Comparison of ENCODE assay signal across 9 mouse cellular contexts in genomic region chr8:70898661-70899198, GRCm38 (mm10). TPM values are rescaled to one million over a fixed set of nuclear protein-coding genes. Genes with fewer than 3 reads are reported as not detected.
DNase-seq lines count a peak whose midpoint lies in the region; ATAC-seq and TF ChIP-seq lines count a peak whose summit lies in the region.
"Had no signal": no experiment of that assay in that cellular context is flagged by ENCODE, and none has a peak within 500 bp of the region (broad histone marks: within the 10 kb centered on the region; RNA-seq: fewer than 3 reads in every experiment).

No protein-coding gene starts in this region.

- no peak for ATAC-seq in lung, embryonic 16.5 days (ENCODE audit: low read depth)
- no peak for ATAC-seq in lung, postnatal 0 days
- ATAC-seq in embryonic facial prominence, embryonic 15.5 days (ENCODE audit: insufficient number of reproducible peaks, low FRiP score, low TSS enrichment, low read depth), result no peak
- ATAC-seq in hindbrain, postnatal 0 days, result no peak

- H3K4me3 ChIP-seq in lung, embryonic 16.5 days (ENCODE audit: low read length), result no peak overlapping the region
- no peak overlapping the region for H3K4me3 ChIP-seq in lung, postnatal 0 days (ENCODE audit: low read depth, low read length)
- peak overlapping the region; percentile 95; the same call in 1 of the 2 replicates for H3K4me3 ChIP-seq in embryonic facial prominence, embryonic 15.5 days (replicated peaks)
- H3K4me3 ChIP-seq in hindbrain, postnatal 0 days (ENCODE audit: low read length), result no peak overlapping the region
- H3K4me3 ChIP-seq in myocyte, result peak overlapping the region; percentile 98

- H3K4me2 ChIP-seq in lung, embryonic 16.5 days (ENCODE audit: low read depth, low read length), result no peak overlapping the region; the same call in 1 of the 2 replicates
- H3K4me2 ChIP-seq in lung, postnatal 0 days (replicated peaks; ENCODE audit: low read depth, low read length), result no peak overlapping the region
- peak overlapping the region; percentile 73; the same call in 1 of the 2 replicates for H3K4me2 ChIP-seq in embryonic facial prominence, embryonic 15.5 days (replicated peaks)
- H3K4me2 ChIP-seq in hindbrain, postnatal 0 days (ENCODE audit: low read depth, low read length), result no peak overlapping the region; the same call in 1 of the 2 replicates
- peak overlapping the region; percentile 94 for H3K4me2 ChIP-seq in myocyte (ENCODE audit: low read depth)

- H3K4me1 ChIP-seq in lung, embryonic 16.5 days (replicated peaks; ENCODE audit: control insufficient read depth, insufficient read depth, low read length), result peaks cover 13% of the 10 kb centered on the region
- H3K4me1 ChIP-seq in lung, postnatal 0 days (ENCODE audit: insufficient read depth, low read depth, low read length), result peaks cover 7% of the 10 kb centered on the region; the same call in 1 of the 2 replicates
- H3K4me1 ChIP-seq in embryonic facial prominence, embryonic 15.5 days, result peaks cover 19% of the 10 kb centered on the region
- H3K4me1 ChIP-seq in hindbrain, postnatal 0 days (ENCODE audit: insufficient read depth, low read length), result peaks cover 5% of the 10 kb centered on the region; the same call in 1 of the 2 replicates

- no peak overlapping the region for H3K27ac ChIP-seq in lung, embryonic 16.5 days (ENCODE audit: low read length)
- H3K27ac ChIP-seq in lung, postnatal 0 days (ENCODE audit: low read length), result no peak overlapping the region
- H3K27ac ChIP-seq in embryonic facial prominence, embryonic 15.5 days (replicated peaks), result peak overlapping the region; percentile 94; the same call in 1 of the 2 replicates
- H3K27ac ChIP-seq in hindbrain, postnatal 0 days, result peak overlapping the region; percentile 41; the same call in 1 of the 2 replicates

- peaks cover 18% of the 10 kb centered on the region for H3K79me2 ChIP-seq in myocyte (ENCODE audit: control insufficient read depth, insufficient read depth)

- DNase-seq in lung, postnatal 0 days (ENCODE audit: low spot score), result no peak
- DNase-seq in hindbrain, postnatal 0 days (ENCODE audit: low spot score), result no peak
- no peak for DNase-seq in right cerebral cortex, postnatal 10 days (ENCODE audit: low spot score in 2 of 2)
- no peak for DNase-seq in thymus, postnatal 14 days
- DNase-seq in layer of hippocampus, postnatal 14 days (ENCODE audit: low spot score in 2 of 2), result no peak

- H3K36me3 ChIP-seq in lung, embryonic 16.5 days (ENCODE audit: control insufficient read depth, insufficient read depth, low read length), result peaks cover 18% of the 10 kb centered on the region
- peaks cover 11% of the 10 kb centered on the region for H3K36me3 ChIP-seq in lung, postnatal 0 days (ENCODE audit: insufficient read depth, low read length)
- H3K36me3 ChIP-seq in embryonic facial prominence, embryonic 15.5 days, result peaks cover 20% of the 10 kb centered on the region
- peaks cover 16% of the 10 kb centered on the region for H3K36me3 ChIP-seq in hindbrain, postnatal 0 days (ENCODE audit: insufficient read depth, low read length)
- H3K36me3 ChIP-seq in myocyte (ENCODE audit: control insufficient read depth, insufficient read depth), result peaks cover 13% of the 10 kb centered on the region

- TF ChIP-seq POLR2A in myocyte (IDR thresholded peaks at IDR 0.05; ENCODE audit: insufficient read length, low read depth), result no peak

- no peak for TF ChIP-seq CTCF in lung, postnatal 0 days (IDR thresholded peaks at IDR 0.05)
- TF ChIP-seq CTCF in hindbrain, postnatal 0 days (IDR thresholded peaks at IDR 0.05; ENCODE audit: low read depth), result no peak

- H3K9ac ChIP-seq in lung, embryonic 16.5 days (ENCODE audit: low read length), result peak overlapping the region; percentile 83; the same call in 1 of the 2 replicates
- no peak overlapping the region for H3K9ac ChIP-seq in lung, postnatal 0 days (replicated peaks; ENCODE audit: low read depth)
- no peak overlapping the region for H3K9ac ChIP-seq in embryonic facial prominence, embryonic 15.5 days
- peak overlapping the region; percentile 88; the same call in 1 of the 2 replicates for H3K9ac ChIP-seq in hindbrain, postnatal 0 days (replicated peaks; ENCODE audit: low read length)

- H3ac ChIP-seq in myocyte (ENCODE audit: control insufficient read depth, insufficient read length), result no peak overlapping the region

- peaks cover under 1% of the 10 kb centered on the region; the same call in 1 of the 2 replicates for H3K27me3 ChIP-seq in lung, embryonic 16.5 days (ENCODE audit: control insufficient read depth, insufficient read depth, low read depth, low read length)
- H3K27me3 ChIP-seq in lung, postnatal 0 days (replicated peaks; ENCODE audit: insufficient read depth, low read length), result no peaks in the 10 kb centered on the region
- peaks cover 12% of the 10 kb centered on the region for H3K27me3 ChIP-seq in embryonic facial prominence, embryonic 15.5 days
- no peaks in the 10 kb centered on the region for H3K27me3 ChIP-seq in hindbrain, postnatal 0 days (ENCODE audit: insufficient read depth, low read length)
- H3K27me3 ChIP-seq in myocyte (ENCODE audit: control insufficient read depth, insufficient read depth, insufficient read length), result no peaks in the 10 kb centered on the region

- WGBS in lung, embryonic 16.5 days, result 41% methylated on average over 2 of the region's 2 CpGs
- 46% methylated on average over 2 of the region's 2 CpGs for WGBS in lung, postnatal 0 days
- 25% methylated on average over 2 of the region's 2 CpGs for WGBS in embryonic facial prominence, embryonic 15.5 days
- 65% methylated on average over 2 of the region's 2 CpGs for WGBS in hindbrain, postnatal 0 days

- H3K9me3 ChIP-seq in lung, embryonic 16.5 days (ENCODE audit: control insufficient read depth, low read length), result no peaks in the 10 kb centered on the region
- no peaks in the 10 kb centered on the region for H3K9me3 ChIP-seq in lung, postnatal 0 days (ENCODE audit: low read length)
- no peaks in the 10 kb centered on the region for H3K9me3 ChIP-seq in embryonic facial prominence, embryonic 15.5 days (replicated peaks)
- H3K9me3 ChIP-seq in hindbrain, postnatal 0 days (ENCODE audit: low read length), result no peaks in the 10 kb centered on the region

- TF ChIP-seq EP300 in lung, postnatal 0 days (IDR thresholded peaks at IDR 0.05), result no peak

TF ChIP-seq in myocyte, 11 proteins besides CTCF, POLR2A, EP300 and RAD21 (continues in another document):
- TF ChIP-seq POLR2AphosphoS2 (IDR thresholded peaks at IDR 0.05; ENCODE audit: insufficient read length, low read depth) (no peak), REST (IDR thresholded peaks at IDR 0.05; ENCODE audit: insufficient read depth, insufficient read length) (no peak), USF1 (IDR thresholded peaks at IDR 0.05; ENCODE audit: low read depth) (no peak), CEBPB (IDR thresholded peaks at IDR 0.05; ENCODE audit: insufficient read depth, poor library complexity, severe bottlenecking) (no peak), MAX (IDR thresholded peaks at IDR 0.05; ENCODE audit: low read depth) (no peak), E2F4 (IDR thresholded peaks at IDR 0.05; ENCODE audit: insufficient read depth) (no peak)

RNA-seq across cellular contexts. Expression of gene Rpl18a, which starts 1.5 kb away (rescaled TPM):
- polyA plus RNA-seq in lung, embryonic 16.5 days (2015; fragmentation: Nextera tagmentation; extraction: Ambion mirVana), result 5,017 and 5,100 TPM in 2 replicates
- 3,759 and 4,424 TPM in 2 replicates for polyA plus RNA-seq in lung, postnatal 0 days (2015; fragmentation: Nextera tagmentation; extraction: Ambion mirVana)
- polyA plus RNA-seq in embryonic facial prominence, embryonic 15.5 days (2015; fragmentation: Nextera tagmentation; extraction: Ambion mirVana), result 4,781 and 4,906 TPM in 2 replicates
- total RNA-seq in hindbrain, postnatal 0 days (2014; rRNA removed), result 1,411 and 1,940 TPM in 2 replicates
- 2,686 and 2,710 TPM in 2 replicates for polyA plus RNA-seq in hindbrain, postnatal 0 days (2015; fragmentation: Nextera tagmentation; extraction: Ambion mirVana)
- polyA plus RNA-seq in myocyte (2012; fragmentation: generic; extraction: Trizol), result 5,695 TPM
- 100 to 1,000 TPM; 673 to 736 TPM for total RNA-seq in layer of hippocampus, postnatal 14 days (2021)

RNA-seq across cellular contexts. Expression of gene Slc5a5, which starts 6.2 kb away (rescaled TPM):
- polyA plus RNA-seq in lung, embryonic 16.5 days (2015; fragmentation: Nextera tagmentation; extraction: Ambion mirVana), result 0.13 and 0.16 TPM in 2 replicates
- polyA plus RNA-seq in lung, postnatal 0 days (2015; fragmentation: Nextera tagmentation; extraction: Ambion mirVana), result 0.12 and 0.13 TPM in 2 replicates
- polyA plus RNA-seq in embryonic facial prominence, embryonic 15.5 days (2015; fragmentation: Nextera tagmentation; extraction: Ambion mirVana), result 0.45 and 0.64 TPM in 2 replicates
- total RNA-seq in hindbrain, postnatal 0 days (2014; rRNA removed), result 2.5 and 2.8 TPM in 2 replicates
- 4.2 and 4.3 TPM in 2 replicates for polyA plus RNA-seq in hindbrain, postnatal 0 days (2015; fragmentation: Nextera tagmentation; extraction: Ambion mirVana)
- polyA plus RNA-seq in myocyte (2012; fragmentation: generic; extraction: Trizol), result 3.0 TPM
- 1 to 10 TPM; 7.3 to 8.3 TPM for total RNA-seq in layer of hippocampus, postnatal 14 days (2021)
- total RNA-seq: heart, postnatal 36 days had no signal

RNA-seq across cellular contexts. Expression of gene Map1s, which starts 7.0 kb away (rescaled TPM):
- polyA plus RNA-seq in lung, embryonic 16.5 days (2015; fragmentation: Nextera tagmentation; extraction: Ambion mirVana), result 45.9 and 49.2 TPM in 2 replicates
- 22.7 and 25.5 TPM in 2 replicates for polyA plus RNA-seq in lung, postnatal 0 days (2015; fragmentation: Nextera tagmentation; extraction: Ambion mirVana)
- 50.1 and 50.2 TPM in 2 replicates for polyA plus RNA-seq in embryonic facial prominence, embryonic 15.5 days (2015; fragmentation: Nextera tagmentation; extraction: Ambion mirVana)
- 98.1 and 98.6 TPM in 2 replicates for total RNA-seq in hindbrain, postnatal 0 days (2014; rRNA removed)
- 52.3 and 54.4 TPM in 2 replicates for polyA plus RNA-seq in hindbrain, postnatal 0 days (2015; fragmentation: Nextera tagmentation; extraction: Ambion mirVana)
- polyA plus RNA-seq in myocyte (2012; fragmentation: generic; extraction: Trizol), result 62.0 TPM
- 10 to 100 TPM; 73.2 to 77.0 TPM for total RNA-seq in layer of hippocampus, postnatal 14 days (2021)

RNA-seq across cellular contexts. Expression of gene Ccdc124, which starts 25.0 kb away (rescaled TPM):
- polyA plus RNA-seq in lung, embryonic 16.5 days (2015; fragmentation: Nextera tagmentation; extraction: Ambion mirVana), result 99.2 and 106 TPM in 2 replicates
- 63.7 and 68.5 TPM in 2 replicates for polyA plus RNA-seq in lung, postnatal 0 days (2015; fragmentation: Nextera tagmentation; extraction: Ambion mirVana)
- 99.6 and 104 TPM in 2 replicates for polyA plus RNA-seq in embryonic facial prominence, embryonic 15.5 days (2015; fragmentation: Nextera tagmentation; extraction: Ambion mirVana)
- total RNA-seq in hindbrain, postnatal 0 days (2014; rRNA removed), result 36.0 and 45.1 TPM in 2 replicates
- polyA plus RNA-seq in hindbrain, postnatal 0 days (2015; fragmentation: Nextera tagmentation; extraction: Ambion mirVana), result 145 and 154 TPM in 2 replicates
- polyA plus RNA-seq in myocyte (2012; fragmentation: generic; extraction: Trizol), result 141 TPM
- 10 to 100 TPM; 84.5 to 92.7 TPM for total RNA-seq in layer of hippocampus, postnatal 14 days (2021)

RNA-seq across cellular contexts. Expression of gene Kcnn1, which starts 35.7 kb away (rescaled TPM):
- 0.40 and 0.99 TPM in 2 replicates for polyA plus RNA-seq in lung, embryonic 16.5 days (2015; fragmentation: Nextera tagmentation; extraction: Ambion mirVana)
- 0.24 and 0.25 TPM in 2 replicates for polyA plus RNA-seq in lung, postnatal 0 days (2015; fragmentation: Nextera tagmentation; extraction: Ambion mirVana)
- polyA plus RNA-seq in embryonic facial prominence, embryonic 15.5 days (2015; fragmentation: Nextera tagmentation; extraction: Ambion mirVana), result 3.8 and 5.6 TPM in 2 replicates
- total RNA-seq in hindbrain, postnatal 0 days (2014; rRNA removed), result 29.8 and 33.6 TPM in 2 replicates
- 7.8 and 10.8 TPM in 2 replicates for polyA plus RNA-seq in hindbrain, postnatal 0 days (2015; fragmentation: Nextera tagmentation; extraction: Ambion mirVana)
- 11.9 TPM for polyA plus RNA-seq in myocyte (2012; fragmentation: generic; extraction: Trizol)
- 10 to 100 TPM; 22.0 to 22.8 TPM for total RNA-seq in layer of hippocampus, postnatal 14 days (2021)

Comparison
In these comparisons a context has a peak if more than half of its experiments do, and no peak if none do; other contexts are left out.
1. H3K9ac ChIP-seq: peak in lung, embryonic 16.5 days (single experiment) and hindbrain, postnatal 0 days (single experiment); none in lung, postnatal 0 days (single experiment) and embryonic facial prominence, embryonic 15.5 days (single experiment).
2. H3K27ac ChIP-seq: peak in embryonic facial prominence, embryonic 15.5 days (single experiment) and hindbrain, postnatal 0 days (single experiment); none in lung, embryonic 16.5 days (single experiment) and lung, postnatal 0 days (single experiment).
3. H3K4me2 ChIP-seq: peak in embryonic facial prominence, embryonic 15.5 days (single experiment) and myocyte (single experiment); none in lung, embryonic 16.5 days (single experiment), lung, postnatal 0 days (single experiment) and hindbrain, postnatal 0 days (single experiment).
4. H3K4me3 ChIP-seq: peak in embryonic facial prominence, embryonic 15.5 days (single experiment) and myocyte (single experiment); none in lung, embryonic 16.5 days (single experiment), lung, postnatal 0 days (single experiment) and hindbrain, postnatal 0 days (single experiment).